Mouse (Mus musculus): ENCODE data around the gene Gabrr1.

- no peak for TF ChIP-seq POLR2A (IDR thresholded peaks at IDR 0.05; ENCODE audit: control insufficient read depth in 1 of 2, insufficient read depth in 1 of 2, low read depth in 1 of 2, low read length in 2 of 2, poor library complexity in 1 of 2)
- no peak for TF ChIP-seq ZNF384 (IDR thresholded peaks at IDR 0.05; ENCODE audit: low read depth, low read length)
- TF ChIP-seq CTCF (IDR thresholded peaks at IDR 0.05 in 2 of 3, conservative IDR thresholded peaks at IDR 0.05 in 1 of 3; ENCODE audit: control insufficient read depth in 1 of 3, insufficient read depth in 1 of 3, low read depth in 2 of 3, low read length in 3 of 3, poor library complexity in 1 of 3, severe bottlenecking in 1 of 3), result no peak
- TF ChIP-seq KAT2A (conservative IDR thresholded peaks at IDR 0.05; ENCODE audit: low read depth, low read length), result no peak
These were observed at the start of gene Gabrr1 for GRCm38 (mm10) chr4:33132221-33132620.
